Mouse (Mus musculus): ENCODE results near the gene Aftph. TPM values are rescaled to one million over a fixed set of nuclear protein-coding genes. Genes with fewer than 3 reads are reported as not detected.

Aftph gene
- polyA plus RNA-seq, 1 experiment: 34.8 TPM

DNA sequence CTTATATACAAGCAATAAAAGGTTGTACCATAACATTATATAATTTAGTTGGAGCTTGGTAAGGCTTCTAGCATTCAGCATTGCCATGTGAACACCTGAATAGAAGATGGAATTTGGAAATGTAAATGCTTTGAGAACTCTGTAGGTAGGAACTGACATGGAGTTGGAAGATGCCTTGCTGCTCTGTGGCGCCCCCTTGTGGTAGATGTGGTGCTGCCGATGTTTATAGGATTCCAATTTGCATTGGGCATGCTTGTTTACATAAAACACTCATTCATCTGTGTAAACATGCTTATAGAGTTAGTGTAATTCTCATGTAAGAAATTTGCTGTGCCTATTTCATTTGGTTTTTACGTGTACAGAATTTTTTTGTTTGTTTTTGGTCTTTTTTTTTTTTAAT is 102.5 kb downstream of the Aftph start:
- H3K9me3 ChIP-seq (replicated peaks; ENCODE audit: control insufficient read depth, insufficient read depth, low read length, poor library complexity, severe bottlenecking): no peaks in the 10 kb centered on the region
- no peaks in the 10 kb centered on the region for H3K36me3 ChIP-seq (ENCODE audit: control insufficient read depth, insufficient read depth, low read length, poor library complexity, severe bottlenecking)
- no peak overlapping the region for H3K4me3 ChIP-seq (ENCODE audit: low read depth, low read length)
- H3K4me1 ChIP-seq (ENCODE audit: control insufficient read depth, insufficient read depth, low read length): peaks cover 10% of the 10 kb centered on the region
- no peak overlapping the region for H3K9ac ChIP-seq (ENCODE audit: low read depth, poor library complexity, severe bottlenecking)
- TF ChIP-seq POLR2A (IDR thresholded peaks at IDR 0.05; ENCODE audit: insufficient read depth, low read length) (no peak), EP300 (IDR thresholded peaks at IDR 0.05; ENCODE audit: insufficient read depth, low read depth, low read length) (no peak), CTCF (IDR thresholded peaks at IDR 0.05; ENCODE audit: low read depth, low read length) (peak; percentile 94)
- H3K27ac ChIP-seq (ENCODE audit: insufficient read depth, low read length): no peak overlapping the region
- H3K27me3 ChIP-seq (ENCODE audit: control insufficient read depth, insufficient read depth, low read length, poor library complexity, severe bottlenecking): no peaks in the 10 kb centered on the region

DNA sequence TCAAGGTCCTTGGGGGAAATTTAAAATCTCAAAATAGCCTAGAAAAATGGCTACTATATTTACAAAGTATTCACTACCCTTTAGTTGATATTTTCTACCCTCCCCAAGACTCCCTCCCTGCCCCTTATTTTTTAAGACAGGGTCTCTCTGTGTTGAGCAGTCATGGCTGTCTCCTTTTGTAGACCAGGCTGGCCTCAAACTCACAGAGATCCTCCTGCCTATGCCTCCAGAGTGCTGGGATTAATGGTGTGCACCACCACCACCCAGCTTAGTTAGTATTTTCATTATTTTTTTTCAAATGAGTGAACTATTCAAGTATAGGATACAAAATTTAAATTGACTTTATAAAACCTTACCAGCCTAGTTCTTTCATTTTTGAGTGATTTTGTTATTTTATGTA is 104.3 kb downstream of the Aftph start:
- no peak overlapping the region for H3K27ac ChIP-seq (ENCODE audit: insufficient read depth, low read length)
- H3K4me3 ChIP-seq (ENCODE audit: low read depth, low read length): no peak overlapping the region
- TF ChIP-seq POLR2A (IDR thresholded peaks at IDR 0.05; ENCODE audit: insufficient read depth, low read length) (no peak), CTCF (IDR thresholded peaks at IDR 0.05; ENCODE audit: low read depth, low read length) (no peak), EP300 (IDR thresholded peaks at IDR 0.05; ENCODE audit: insufficient read depth, low read depth, low read length) (no peak)
- H3K27me3 ChIP-seq (ENCODE audit: control insufficient read depth, insufficient read depth, low read length, poor library complexity, severe bottlenecking): no peaks in the 10 kb centered on the region
- H3K36me3 ChIP-seq (ENCODE audit: control insufficient read depth, insufficient read depth, low read length, poor library complexity, severe bottlenecking): no peaks in the 10 kb centered on the region
- peaks cover 10% of the 10 kb centered on the region for H3K4me1 ChIP-seq (ENCODE audit: control insufficient read depth, insufficient read depth, low read length)
- no peak overlapping the region for H3K9ac ChIP-seq (ENCODE audit: low read depth, poor library complexity, severe bottlenecking)
- no peaks in the 10 kb centered on the region for H3K9me3 ChIP-seq (replicated peaks; ENCODE audit: control insufficient read depth, insufficient read depth, low read length, poor library complexity, severe bottlenecking)

DNA sequence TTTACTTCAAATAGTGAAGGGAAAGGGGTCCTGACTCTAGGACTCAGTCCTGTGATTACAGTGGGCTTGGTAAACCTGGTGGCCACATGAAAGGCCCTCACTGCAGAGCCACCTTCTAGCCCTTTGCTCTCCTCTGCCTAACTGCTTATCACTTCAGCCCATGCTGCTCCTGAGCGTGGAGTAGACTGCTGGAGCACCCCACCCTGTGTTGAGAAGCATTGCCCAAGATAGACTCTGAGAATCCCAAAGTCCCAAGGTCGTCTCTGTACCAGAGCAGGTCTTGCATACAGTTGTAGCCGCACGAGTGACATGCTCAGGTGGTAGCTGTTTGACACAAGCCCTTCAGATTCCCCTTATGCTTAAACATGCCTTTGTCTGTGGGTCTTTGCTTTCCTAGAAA is 105.3 kb downstream of the Aftph start:
- no peaks in the 10 kb centered on the region for H3K27me3 ChIP-seq (ENCODE audit: control insufficient read depth, insufficient read depth, low read length, poor library complexity, severe bottlenecking)
- H3K4me3 ChIP-seq (ENCODE audit: low read depth, low read length): no peak overlapping the region
- no peak for TF ChIP-seq EP300 (IDR thresholded peaks at IDR 0.05; ENCODE audit: insufficient read depth, low read depth, low read length)
- TF ChIP-seq CTCF (IDR thresholded peaks at IDR 0.05; ENCODE audit: low read depth, low read length): no peak
- TF ChIP-seq POLR2A (IDR thresholded peaks at IDR 0.05; ENCODE audit: insufficient read depth, low read length): no peak
- 0 out of 2 replicates have a peak overlapping the region, but pooled peaks have one; percentile 40 for H3K27ac ChIP-seq (ENCODE audit: insufficient read depth, low read length)
- H3K9me3 ChIP-seq (replicated peaks; ENCODE audit: control insufficient read depth, insufficient read depth, low read length, poor library complexity, severe bottlenecking): no peaks in the 10 kb centered on the region
- H3K4me1 ChIP-seq (ENCODE audit: control insufficient read depth, insufficient read depth, low read length): peaks cover 8% of the 10 kb centered on the region
- H3K36me3 ChIP-seq (ENCODE audit: control insufficient read depth, insufficient read depth, low read length, poor library complexity, severe bottlenecking): no peaks in the 10 kb centered on the region
- H3K9ac ChIP-seq (ENCODE audit: low read depth, poor library complexity, severe bottlenecking): no peak overlapping the region

DNA sequence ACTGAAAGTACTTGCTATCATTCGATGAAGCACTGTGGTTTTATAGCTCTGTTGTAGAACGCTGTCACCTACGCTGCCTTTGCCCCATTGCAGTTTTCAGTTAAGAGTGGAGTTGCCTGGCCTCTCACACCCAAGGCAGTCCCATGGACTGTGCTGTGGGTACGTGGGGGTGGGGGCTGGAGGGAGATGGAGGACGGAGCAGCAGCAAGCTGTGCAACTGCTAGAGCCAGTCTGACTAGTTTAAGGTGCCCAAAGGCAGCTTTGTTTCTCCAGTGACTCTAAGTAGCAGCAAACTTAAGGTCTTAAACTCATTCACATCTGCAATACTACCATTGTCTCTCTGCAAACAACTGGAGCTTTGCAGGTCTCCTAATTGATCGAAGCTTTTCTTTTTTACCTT is 105.7 kb downstream of the Aftph start:
- H3K9ac ChIP-seq (ENCODE audit: low read depth, poor library complexity, severe bottlenecking): no peak overlapping the region
- no peak overlapping the region for H3K4me3 ChIP-seq (ENCODE audit: low read depth, low read length)
- no peaks in the 10 kb centered on the region for H3K36me3 ChIP-seq (ENCODE audit: control insufficient read depth, insufficient read depth, low read length, poor library complexity, severe bottlenecking)
- TF ChIP-seq POLR2A (IDR thresholded peaks at IDR 0.05; ENCODE audit: insufficient read depth, low read length): no peak
- TF ChIP-seq EP300 (IDR thresholded peaks at IDR 0.05; ENCODE audit: insufficient read depth, low read depth, low read length): peak; percentile 34; the same call in 1 of the 2 replicates
- TF ChIP-seq CTCF (IDR thresholded peaks at IDR 0.05; ENCODE audit: low read depth, low read length): no peak
- H3K27ac ChIP-seq (ENCODE audit: insufficient read depth, low read length): 0 out of 2 replicates have a peak overlapping the region, but pooled peaks have one; percentile 40
- H3K4me1 ChIP-seq (ENCODE audit: control insufficient read depth, insufficient read depth, low read length): peaks cover 4% of the 10 kb centered on the region
- H3K9me3 ChIP-seq (replicated peaks; ENCODE audit: control insufficient read depth, insufficient read depth, low read length, poor library complexity, severe bottlenecking): no peaks in the 10 kb centered on the region
- no peaks in the 10 kb centered on the region for H3K27me3 ChIP-seq (ENCODE audit: control insufficient read depth, insufficient read depth, low read length, poor library complexity, severe bottlenecking)

Other genes with a start within 250 kb of the Aftph start
- 23.1 and 29.0 TPM in 2 replicates for gene Sertad2, start 198.3 kb downstream of the Aftph start, polyA plus RNA-seq (2011; ENCODE audit: insufficient read depth, insufficient read length, low read depth, missing spikeins)
- gene Lgalsl, start 89.5 kb upstream of the Aftph start, polyA plus RNA-seq (2011; ENCODE audit: insufficient read depth, insufficient read length, low read depth, missing spikeins): 23.7 and 24.1 TPM in 2 replicates

All from ES-Bruce4 (cell line).